Mouse (Mus musculus) ES-Bruce4 (cell line): ENCODE measurements around the gene Zfp462. TPM values are rescaled to one million over a fixed set of nuclear protein-coding genes. Genes with fewer than 3 reads are reported as not detected.

Source experiments
- H3K27ac ChIP-seq: 2 replicates; pipeline ENCODE4 v1.5.1; 2012; ENCODE audit warnings: low read length, inconsistent platforms; ENCODE audit not compliant: insufficient read depth
- H3K27me3 ChIP-seq: 2 replicates; pipeline ENCODE4 v1.6.1; 2012; ENCODE audit warnings: mild to moderate bottlenecking, low read length, inconsistent platforms; ENCODE audit not compliant: control insufficient read depth, poor library complexity, insufficient read depth, severe bottlenecking
- H3K36me3 ChIP-seq: 2 replicates; pipeline ENCODE4 v1.6.1; 2012; ENCODE audit warnings: inconsistent platforms, mild to moderate bottlenecking, low read length, moderate library complexity; ENCODE audit not compliant: control insufficient read depth, poor library complexity, insufficient read depth, severe bottlenecking
- H3K4me1 ChIP-seq: one replicate; pipeline ENCODE4 v1.8.1; 2011; ENCODE audit warnings: low read length; ENCODE audit not compliant: control insufficient read depth, insufficient read depth
- H3K4me3 ChIP-seq: 2 replicates; pipeline ENCODE4 v1.5.1; 2011; ENCODE audit warnings: low read depth, mild to moderate bottlenecking, low read length
- H3K9ac ChIP-seq: 2 replicates; pipeline ENCODE4 v1.6.1; 2012; ENCODE audit warnings: low read depth, mild to moderate bottlenecking, inconsistent platforms; ENCODE audit not compliant: poor library complexity, severe bottlenecking
- H3K9me3 ChIP-seq: replicated peaks from 2 replicates; pipeline ENCODE4 v1.6.1; 2012; ENCODE audit warnings: mild to moderate bottlenecking, low read length, inconsistent platforms; ENCODE audit not compliant: control insufficient read depth, poor library complexity, insufficient read depth, severe bottlenecking
- CTCF ChIP-seq: IDR thresholded peaks from one replicate; pipeline ENCODE4 v1.8.1; 2011; ENCODE audit warnings: low read depth, low read length
- EP300 ChIP-seq: IDR thresholded peaks from 2 replicates; pipeline ENCODE4 v1.6.1; 2011; ENCODE audit warnings: low read depth, low read length; ENCODE audit not compliant: insufficient read depth
- POLR2A ChIP-seq: IDR thresholded peaks from one replicate; pipeline ENCODE4 v1.8.1; 2011; ENCODE audit warnings: low read length; ENCODE audit not compliant: insufficient read depth
- polyA plus RNA-seq: library from polyadenylated mRNA; stranded (reverse); fragments of >200 nt; gene quantifications from 2 replicates; pipeline ENCODE4 v1.2.4, GENCODE M21; 2011; ENCODE audit warnings: low read depth; ENCODE audit not compliant: missing spikeins, insufficient read depth, insufficient read length

The Zfp462 gene
- polyA plus RNA-seq, 1 experiment, result 124 TPM

GRCm38 (mm10) chr4:55127228-55127901 is 182.5 kb downstream of the Zfp462 start:
- no peak overlapping the region for H3K27ac ChIP-seq
- no peak for TF ChIP-seq EP300
- no peak for TF ChIP-seq POLR2A
- TF ChIP-seq CTCF, result no peak
- H3K36me3 ChIP-seq, result no peaks in the 10 kb centered on the region
- no peak overlapping the region for H3K9ac ChIP-seq
- 0 out of 2 replicates have a peak, but pooled peaks cover 3% of the 10 kb centered on the region for H3K9me3 ChIP-seq
- no peaks in the 10 kb centered on the region for H3K27me3 ChIP-seq
- no peaks in the 10 kb centered on the region for H3K4me1 ChIP-seq
- no peak overlapping the region for H3K4me3 ChIP-seq

- H3K9me3 ChIP-seq, result peaks cover 3% of the 10 kb centered on the region; the same call in 1 of the 2 replicates
- no peak overlapping the region for H3K9ac ChIP-seq
- no peak for TF ChIP-seq EP300
- no peak for TF ChIP-seq CTCF
- no peak for TF ChIP-seq POLR2A
- peaks cover 2% of the 10 kb centered on the region; the same call in 1 of the 2 replicates for H3K36me3 ChIP-seq
- no peak overlapping the region for H3K27ac ChIP-seq
- H3K4me1 ChIP-seq, result no peaks in the 10 kb centered on the region
- H3K4me3 ChIP-seq, result no peak overlapping the region
- H3K27me3 ChIP-seq, result no peaks in the 10 kb centered on the region
Observed at GRCm38 (mm10) chr4:55128088-55128835, 183.4 kb downstream of the Zfp462 start.
